Mouse (Mus musculus) lung, postnatal 0 days (tissue): ENCODE data around the gene Hist1h4h.

Experiments
- CTCF ChIP-seq: IDR thresholded peaks from 2 replicates; pipeline ENCODE4 v1.5.1; 2016; ENCODE audit warnings: antibody characterized with exemption, mild to moderate bottlenecking
- EP300 ChIP-seq: IDR thresholded peaks from 2 replicates; pipeline ENCODE4 v1.6.1; 2016; ENCODE audit warnings: antibody characterized with exemption, mild to moderate bottlenecking, control low read depth

- TF ChIP-seq CTCF (no peak), EP300 (no peak)
Measured at GRCm38 (mm10) chr13:23483153-23483552, 47.7 kb upstream of the Hist1h4h start.
